ENCODE assay signal across 8 mouse cellular contexts in genomic region chr17:87974629-87975228, GRCm38 (mm10). TPM values are rescaled to one million over a fixed set of nuclear protein-coding genes. Genes with fewer than 3 reads are reported as not detected.
A peak's percentile ranks its signal among the peaks of the same experiment; 100 is the strongest.
DNase-seq lines count a peak whose midpoint lies in the region; ATAC-seq and TF ChIP-seq lines count a peak whose summit lies in the region.

TSS of gene Msh6 (plus strand) at chr17:87975062.

- H3K9me3 ChIP-seq in MEL (replicated peaks; ENCODE audit: insufficient read depth, low read length): no peaks in the 10 kb centered on the region
- no peaks in the 10 kb centered on the region for H3K9me3 ChIP-seq in hindbrain, embryonic 10.5 days
- no peaks in the 10 kb centered on the region for H3K9me3 ChIP-seq in lung, postnatal 0 days (ENCODE audit: low read length)

- peak; percentile 99 for ATAC-seq in lung, postnatal 0 days

- 0 out of 6 replicates have a peak, but pooled peaks of 1 of the 3 experiments have one; percentile 2 for TF ChIP-seq CTCF in MEL (IDR thresholded peaks at IDR 0.05 in 2 of 3, conservative IDR thresholded peaks at IDR 0.05 in 1 of 3; ENCODE audit: control insufficient read depth in 1 of 3, insufficient read depth in 1 of 3, low read depth in 2 of 3, low read length in 3 of 3, poor library complexity in 1 of 3, severe bottlenecking in 1 of 3)
- TF ChIP-seq CTCF in cerebellum, adult 2 months (IDR thresholded peaks at IDR 0.05; ENCODE audit: borderline replicate concordance, insufficient read depth, low read depth, low read length): no peak
- no peak for TF ChIP-seq CTCF in lung, postnatal 0 days (IDR thresholded peaks at IDR 0.05)

- H3K4me2 ChIP-seq in lung, postnatal 0 days (replicated peaks; ENCODE audit: low read depth, low read length): peak within 1 kb of the TSS; percentile 92

- WGBS in cerebellum, adult 2 months: under 1% methylated on average over 62 of the region's 63 CpGs
- under 1% methylated on average over 63 of the region's 63 CpGs for WGBS in hindbrain, embryonic 10.5 days
- 1% methylated on average over 59 of the region's 63 CpGs for WGBS in lung, postnatal 0 days

- H3K79me2 ChIP-seq in MEL (ENCODE audit: control insufficient read depth, insufficient read depth, low read length, poor library complexity): peaks cover 41% of the 10 kb centered on the region

- no peaks in the 10 kb centered on the region for H3K27me3 ChIP-seq in MEL (ENCODE audit: control insufficient read depth in 1 of 2, insufficient read depth in 2 of 2, low read length in 2 of 2)
- no peaks in the 10 kb centered on the region for H3K27me3 ChIP-seq in cerebellum, adult 2 months (ENCODE audit: control insufficient read depth, insufficient read depth, low read length)
- peaks cover 8% of the 10 kb centered on the region; the same call in 1 of the 2 replicates for H3K27me3 ChIP-seq in hindbrain, embryonic 10.5 days (ENCODE audit: insufficient read depth, poor library complexity, severe bottlenecking)
- no peaks in the 10 kb centered on the region for H3K27me3 ChIP-seq in lung, postnatal 0 days (replicated peaks; ENCODE audit: insufficient read depth, low read length)

- peak within 1 kb of the TSS; percentile 90 for H3K9ac ChIP-seq in MEL (ENCODE audit: control insufficient read depth, low read depth, low read length, poor library complexity, severe bottlenecking)
- H3K9ac ChIP-seq in lung, postnatal 0 days (replicated peaks; ENCODE audit: low read depth): peak within 1 kb of the TSS; percentile 55

- TF ChIP-seq RAD21 in MEL (IDR thresholded peaks at IDR 0.05; ENCODE audit: low read depth, low read length): no peak

- H3K36me3 ChIP-seq in MEL (ENCODE audit: control insufficient read depth in 1 of 2, insufficient read depth in 2 of 2, low read length in 2 of 2): peaks cover 10 to 35% of the 10 kb centered on the region in 2 experiments
- H3K36me3 ChIP-seq in hindbrain, embryonic 10.5 days: peaks cover 24% of the 10 kb centered on the region
- no peaks in the 10 kb centered on the region for H3K36me3 ChIP-seq in lung, postnatal 0 days (ENCODE audit: insufficient read depth, low read length)

- H3K27ac ChIP-seq in MEL (ENCODE audit: control insufficient read depth, low read depth, low read length): peak within 1 kb of the TSS; percentile 87
- H3K27ac ChIP-seq in cerebellum, adult 2 months (ENCODE audit: insufficient read depth, low read length): peak within 1 kb of the TSS; percentile 30; the same call in 1 of the 2 replicates
- peak within 1 kb of the TSS; percentile 92 for H3K27ac ChIP-seq in hindbrain, embryonic 10.5 days
- peak within 1 kb of the TSS; percentile 73 for H3K27ac ChIP-seq in lung, postnatal 0 days (ENCODE audit: low read length)

- peak within 1 kb of the TSS; percentile 89 to 90 for H3K4me3 ChIP-seq in MEL (ENCODE audit: control insufficient read depth in 1 of 2, insufficient read depth in 1 of 2, low read depth in 2 of 2, low read length in 2 of 2)
- H3K4me3 ChIP-seq in cerebellum, adult 2 months (replicated peaks; ENCODE audit: insufficient read depth, low read depth, low read length): peak within 1 kb of the TSS; percentile 78
- peak within 1 kb of the TSS; percentile 98 for H3K4me3 ChIP-seq in hindbrain, embryonic 10.5 days
- peak within 1 kb of the TSS; percentile 98 for H3K4me3 ChIP-seq in lung, postnatal 0 days (ENCODE audit: low read depth, low read length)

- H3K4me1 ChIP-seq in MEL (ENCODE audit: control insufficient read depth in 1 of 2, insufficient read depth in 2 of 2, low read length in 2 of 2): peaks cover 5 to 19% of the 10 kb centered on the region in 2 experiments; a peak in 3 of 4 replicates
- no peaks in the 10 kb centered on the region; the same call in 1 of the 2 replicates for H3K4me1 ChIP-seq in cerebellum, adult 2 months (ENCODE audit: control insufficient read depth, insufficient read depth, low read length)
- H3K4me1 ChIP-seq in hindbrain, embryonic 10.5 days (replicated peaks): peaks cover 19% of the 10 kb centered on the region
- H3K4me1 ChIP-seq in lung, postnatal 0 days (ENCODE audit: insufficient read depth, low read depth, low read length): no peaks in the 10 kb centered on the region

- peak; percentile 98 for DNase-seq in MEL (ENCODE audit: low read depth, low spot score)
- peak; percentile 88 for DNase-seq in cerebellum, adult 2 months
- DNase-seq in forelimb bud, embryonic 11.5 days (ENCODE audit: low read depth, low spot score): peak; percentile 94
- DNase-seq in hindbrain, embryonic 10.5 days (ENCODE audit: low spot score): peak; percentile 93
- peak; percentile 88 for DNase-seq in layer of hippocampus, adult 9-11 months
- DNase-seq in lung, postnatal 0 days (ENCODE audit: low spot score): peak; percentile 96
- DNase-seq in ovary, postnatal 14 days (ENCODE audit: low spot score): peak; percentile 72
- peak; percentile 99 for DNase-seq in thymus, postnatal 14 days

- TF ChIP-seq EP300 in MEL (IDR thresholded peaks at IDR 0.05; ENCODE audit: low read depth in 1 of 2, low read length in 2 of 2): peak; percentile 52 to 75; a peak in 3 of 4 replicates
- no peak for TF ChIP-seq EP300 in lung, postnatal 0 days (IDR thresholded peaks at IDR 0.05)

- peak; percentile 82 to 89 for TF ChIP-seq POLR2A in MEL (IDR thresholded peaks at IDR 0.05; ENCODE audit: control insufficient read depth in 1 of 2, insufficient read depth in 1 of 2, low read depth in 1 of 2, low read length in 2 of 2, poor library complexity in 1 of 2)
- TF ChIP-seq POLR2A in cerebellum, adult 2 months (IDR thresholded peaks at IDR 0.05; ENCODE audit: borderline replicate concordance, insufficient read depth, low read length): peak; percentile 75

TF ChIP-seq in MEL, 35 proteins besides CTCF, POLR2A, EP300 and RAD21 (continues in another document):
- peak; percentile 35; the same call in 1 of the 2 replicates for TF ChIP-seq TBP (IDR thresholded peaks at IDR 0.05; ENCODE audit: low read depth, low read length)
- no peak for TF ChIP-seq GATA1 (IDR thresholded peaks at IDR 0.05; ENCODE audit: low read depth, low read length)
- TF ChIP-seq POLR2AphosphoS5 (IDR thresholded peaks at IDR 0.05; ENCODE audit: borderline replicate concordance, low read depth, low read length): no peak
- TF ChIP-seq KAT2A (conservative IDR thresholded peaks at IDR 0.05; ENCODE audit: low read depth, low read length): no peak; the same call in 1 of the 2 replicates
- peak; percentile 95 for TF ChIP-seq E2F4 (IDR thresholded peaks at IDR 0.05; ENCODE audit: borderline replicate concordance, low read depth, low read length)
- peak; percentile 33; the same call in 1 of the 2 replicates for TF ChIP-seq NRF1 (IDR thresholded peaks at IDR 0.05; ENCODE audit: insufficient read depth, low read depth, low read length, poor library complexity, severe bottlenecking)
- TF ChIP-seq TAL1 (IDR thresholded peaks at IDR 0.05; ENCODE audit: low read length): peak; percentile 73
- peak; percentile 72 for TF ChIP-seq HCFC1 (IDR thresholded peaks at IDR 0.05; ENCODE audit: low read depth, low read length)
- peak; percentile 88 for TF ChIP-seq TCF12 (IDR thresholded peaks at IDR 0.05; ENCODE audit: low read depth, low read length)
- no peak for TF ChIP-seq SMC3 (IDR thresholded peaks at IDR 0.05; ENCODE audit: low read depth, low read length)
- no peak for TF ChIP-seq GABPA (IDR thresholded peaks at IDR 0.05; ENCODE audit: low read depth, low read length)
- no peak for TF ChIP-seq ZKSCAN1 (IDR thresholded peaks at IDR 0.05; ENCODE audit: low read depth, low read length)
- peak; percentile 86 for TF ChIP-seq ZMIZ1 (IDR thresholded peaks at IDR 0.05; ENCODE audit: low read depth, low read length)
- no peak for TF ChIP-seq BHLHE40 (IDR thresholded peaks at IDR 0.05; ENCODE audit: borderline replicate concordance, low read depth, low read length)
- TF ChIP-seq ZNF384 (IDR thresholded peaks at IDR 0.05; ENCODE audit: low read depth, low read length): peak; percentile 32; the same call in 1 of the 2 replicates
- TF ChIP-seq ELF1 (IDR thresholded peaks at IDR 0.05; ENCODE audit: low read depth, low read length): peak; percentile 86
- TF ChIP-seq MYB (IDR thresholded peaks at IDR 0.05; ENCODE audit: low read depth, low read length): no peak
- TF ChIP-seq JUND (IDR thresholded peaks at IDR 0.05; ENCODE audit: low read depth, low read length): no peak
- no peak for TF ChIP-seq USF2 (IDR thresholded peaks at IDR 0.05; ENCODE audit: borderline replicate concordance in 1 of 2, insufficient read depth in 1 of 2, low read depth in 1 of 2, low read length in 2 of 2)
- TF ChIP-seq SIN3A (IDR thresholded peaks at IDR 0.05; ENCODE audit: low read length): peak; percentile 75
- TF ChIP-seq CHD1 (IDR thresholded peaks at IDR 0.05; ENCODE audit: low read depth, low read length): no peak
- peak; percentile 86 for TF ChIP-seq NELFE (IDR thresholded peaks at IDR 0.05; ENCODE audit: low read depth, low read length)
- no peak for TF ChIP-seq ZC3H11A (IDR thresholded peaks at IDR 0.05; ENCODE audit: low read depth, low read length)
- peak; percentile 6; the same call in 1 of the 2 replicates for TF ChIP-seq RCOR1 (IDR thresholded peaks at IDR 0.05; ENCODE audit: low read depth, low read length)
- TF ChIP-seq USF1 (IDR thresholded peaks at IDR 0.05; ENCODE audit: low read depth, low read length): 0 out of 2 replicates have a peak, but pooled peaks have one; percentile 21
- peak; percentile 86; the same call in 1 of the 2 replicates for TF ChIP-seq MAZ (IDR thresholded peaks at IDR 0.05; ENCODE audit: low read depth, low read length)
- no peak for TF ChIP-seq MEF2A (IDR thresholded peaks at IDR 0.05; ENCODE audit: extremely low read depth, insufficient replicate concordance, low read depth, low read length, poor library complexity, severe bottlenecking)
- 0 out of 2 replicates have a peak, but pooled peaks have one; percentile 70 for TF ChIP-seq UBTF (IDR thresholded peaks at IDR 0.05; ENCODE audit: borderline replicate concordance, insufficient read depth, low read depth, low read length)
- peak; percentile 95 for TF ChIP-seq ETS1 (IDR thresholded peaks at IDR 0.05; ENCODE audit: low read depth, low read length)
- no peak for TF ChIP-seq CHD2 (IDR thresholded peaks at IDR 0.05; ENCODE audit: low read length)
- peak; percentile 80; the same call in 1 of the 2 replicates for TF ChIP-seq MXI1 (IDR thresholded peaks at IDR 0.05; ENCODE audit: low read depth, low read length)
- TF ChIP-seq POLR2AphosphoS2 (IDR thresholded peaks at IDR 0.05; ENCODE audit: low read length): peak; percentile 61; the same call in 1 of the 2 replicates

RNA-seq across cellular contexts. Expression of gene Msh6, which starts in this region (rescaled TPM):
- total RNA-seq in MEL (2012; rRNA removed): 118 and 126 TPM in 2 replicates
- 100 to 1,000 TPM; 144 to 167 TPM for polyA plus RNA-seq in MEL (2012; ENCODE audit: insufficient read depth in 1 of 2, insufficient read length in 2 of 2, low read depth in 1 of 2, low replicate concordance in 2 of 2, missing spikeins in 1 of 2)
- polyA plus RNA-seq in cerebellum, adult 2 months (2012; rRNA removed): 11.5 and 11.9 TPM in 2 replicates
- 64.8 and 87.8 TPM in 2 replicates for polyA plus RNA-seq in hindbrain, embryonic 10.5 days (2016; fragmentation: Nextera tagmentation; extraction: Ambion mirVana)
- 8.4 and 10.2 TPM in 2 replicates for polyA plus RNA-seq in lung, postnatal 0 days (2015; fragmentation: Nextera tagmentation; extraction: Ambion mirVana)

Comparison
In these comparisons a context has a peak if more than half of its experiments do, and no peak if none do; other contexts are left out.
1. Peak in every context shown above with its lines: DNase-seq, ATAC-seq, H3K4me3 ChIP-seq and H3K27ac ChIP-seq.
2. H3K27ac ChIP-seq: peak in every context shown above with its lines; median percentile 92 in hindbrain, embryonic 10.5 days; 87 in MEL; 73 in lung, postnatal 0 days; 30 in cerebellum, adult 2 months.